Mouse (Mus musculus): Measurements from ENCODE around the gene Tsen2.

Tsen2 gene

DNA sequence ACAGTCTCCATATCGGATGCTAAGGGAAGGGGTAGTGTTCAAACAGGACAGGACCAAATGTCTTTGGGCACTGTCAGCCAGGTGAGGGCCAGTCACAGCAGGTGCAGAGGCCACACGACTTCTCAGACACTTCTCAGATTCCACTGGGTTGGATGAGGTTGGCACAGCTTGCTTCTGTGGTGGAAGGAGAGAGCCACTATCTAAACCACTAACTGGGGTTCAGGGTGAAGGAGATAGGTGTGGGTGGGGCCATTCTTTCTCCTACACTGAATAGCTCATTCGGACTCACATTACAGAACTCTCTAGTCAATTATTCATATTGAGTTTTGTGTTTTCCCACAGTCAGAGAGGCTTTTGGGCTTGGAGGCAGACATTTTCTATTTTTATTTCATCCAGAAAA, 51.2 kb downstream of the Tsen2 start:
- ATAC-seq (ENCODE audit: low TSS enrichment) = no peak

DNA sequence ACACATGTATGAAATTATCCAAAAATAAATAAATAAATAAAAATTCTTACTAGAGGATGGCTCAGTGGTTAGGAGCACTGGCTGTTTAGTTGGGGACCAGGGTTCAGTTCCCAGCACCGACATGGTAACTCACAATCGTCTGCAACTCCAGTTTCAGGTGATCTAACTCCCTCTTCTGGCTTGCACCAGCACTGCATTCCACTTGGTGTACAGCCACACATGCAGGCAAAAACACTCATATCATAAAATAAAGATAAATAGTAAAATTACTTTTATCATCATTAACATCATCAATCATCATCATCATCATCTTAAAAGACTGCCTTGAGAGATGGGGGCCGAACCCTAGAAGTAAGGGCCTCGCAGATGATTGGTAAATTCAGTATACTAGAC, 56.9 kb downstream of the Tsen2 start:
- ATAC-seq (ENCODE audit: low TSS enrichment) = no peak

DNA sequence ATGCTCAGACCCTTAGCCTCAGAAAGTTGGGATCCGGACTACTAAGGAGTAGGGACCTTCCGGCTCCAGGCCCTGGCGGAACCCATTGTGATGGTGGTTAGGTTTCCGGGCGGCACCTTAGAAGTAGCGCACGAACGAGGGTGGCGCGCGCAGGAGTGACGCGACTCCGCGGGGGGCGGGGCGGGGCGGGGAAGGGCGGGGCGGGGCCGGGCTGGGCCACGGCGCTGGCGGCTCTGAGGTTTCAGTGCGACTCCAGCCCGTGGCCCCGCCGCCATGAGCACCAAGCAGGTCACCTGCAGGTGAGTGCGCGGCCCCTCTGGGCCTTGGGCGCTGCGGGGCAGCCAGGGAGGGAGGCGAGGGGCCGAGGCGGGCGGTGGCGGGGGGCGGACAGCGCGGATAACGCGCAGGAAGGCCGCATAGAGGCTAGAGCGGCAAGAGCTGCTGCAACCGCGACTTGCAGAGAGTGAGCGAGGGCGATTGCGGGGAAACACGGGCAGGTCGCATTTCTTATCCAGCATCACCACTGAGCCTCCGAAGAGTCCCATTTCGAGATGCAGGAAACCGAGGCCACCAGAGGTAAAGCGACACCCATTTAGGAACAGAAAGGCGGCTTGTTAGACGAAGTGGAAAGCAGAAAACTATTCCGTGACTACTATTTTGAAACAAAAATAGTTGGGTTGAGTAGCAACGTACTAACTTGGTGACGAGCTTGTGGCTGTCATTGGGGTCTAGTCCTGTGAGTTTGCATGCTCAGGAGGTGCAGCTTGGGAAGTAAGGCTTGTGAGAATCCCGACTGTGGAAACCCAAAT, 57.5 kb downstream of the Tsen2 start, which contains the start of gene Mkrn2:
TSS of gene Mkrn2 (plus strand) at position 188 of the 809 bp plus-strand sequence.
- ATAC-seq (ENCODE audit: low TSS enrichment) = peak; percentile 87

DNA sequence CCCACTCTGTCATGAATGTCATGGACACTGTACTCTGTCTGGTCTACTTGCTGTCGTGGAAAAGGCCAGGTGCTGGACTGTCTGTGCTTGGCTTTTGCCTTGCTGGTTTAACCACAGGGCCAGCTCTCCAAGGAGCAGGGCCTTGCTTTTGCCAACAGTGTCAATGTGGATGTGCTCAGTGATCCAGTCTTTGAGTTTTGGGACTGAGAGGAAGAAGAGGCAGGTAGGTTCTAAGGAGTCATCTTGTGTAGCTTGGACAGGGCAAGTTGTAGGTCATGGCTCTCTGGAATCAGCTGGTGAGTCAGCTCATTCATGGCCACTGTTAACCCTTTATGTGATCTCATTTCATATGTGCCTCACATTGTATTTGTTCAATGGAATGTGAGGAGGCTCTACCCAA, 62.0 kb downstream of the Tsen2 start:
- no peak for ATAC-seq (ENCODE audit: low TSS enrichment)

DNA sequence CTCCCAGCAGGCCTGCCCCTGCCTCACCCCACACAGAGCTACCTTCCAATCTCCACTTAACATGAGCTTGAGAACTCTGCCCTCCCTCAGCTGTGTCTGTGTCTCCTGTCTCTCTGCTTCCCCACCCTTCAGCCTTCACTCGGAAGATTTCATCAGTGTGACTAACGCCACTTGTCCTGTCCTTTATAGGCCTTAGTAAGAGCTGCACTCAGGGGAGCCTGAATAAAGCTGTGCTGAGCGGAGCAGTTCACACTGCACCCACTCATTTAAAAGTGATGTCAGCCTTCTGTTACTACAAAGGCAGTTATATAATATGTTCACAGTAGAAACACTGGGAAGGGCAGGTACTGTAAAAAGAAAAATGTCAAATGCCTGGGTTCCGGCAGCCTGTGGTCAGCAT, 63.0 kb downstream of the Tsen2 start:
- ATAC-seq (ENCODE audit: low TSS enrichment) = peak; percentile 85

DNA sequence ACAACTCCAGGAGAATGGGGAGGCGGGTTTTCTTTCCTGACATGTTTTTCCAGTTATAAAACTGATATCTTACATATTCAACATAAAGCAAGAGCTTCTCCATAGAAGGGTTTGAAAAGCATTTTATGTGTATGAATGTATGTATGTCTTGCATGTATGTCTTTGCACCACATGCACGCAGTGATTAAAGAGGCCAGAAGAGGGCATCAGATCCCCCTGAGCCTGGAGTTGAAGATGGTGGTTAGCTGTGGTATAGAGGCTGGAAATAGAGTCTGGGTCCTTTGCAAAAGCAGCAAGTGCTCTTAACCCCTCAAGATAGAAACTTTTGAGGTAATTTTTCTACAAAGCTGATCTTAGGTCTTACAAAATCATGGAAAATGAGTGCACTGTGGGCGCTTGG, 64.7 kb downstream of the Tsen2 start:
- no peak for ATAC-seq (ENCODE audit: low TSS enrichment)

DNA sequence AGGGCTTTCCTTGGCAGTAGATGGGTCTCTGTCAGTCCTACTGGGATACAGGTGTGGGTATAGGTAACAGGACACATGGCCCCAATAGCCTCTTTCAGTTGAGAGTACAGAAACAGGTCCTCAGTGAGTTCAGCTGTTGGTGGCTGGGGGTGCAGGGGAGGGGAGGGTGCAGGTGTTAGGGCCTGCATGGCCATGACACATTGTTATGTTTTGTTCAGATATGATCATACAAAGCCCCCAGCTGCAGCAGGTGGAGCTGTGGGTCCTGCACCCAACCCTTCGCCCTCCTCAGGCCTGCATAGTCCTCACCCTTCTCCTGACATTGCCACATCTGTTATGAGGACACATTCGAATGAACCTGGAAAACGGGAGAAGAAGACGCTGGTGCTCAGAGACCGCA, 65.8 kb downstream of the Tsen2 start:
- no peak for ATAC-seq (ENCODE audit: low TSS enrichment)

DNA sequence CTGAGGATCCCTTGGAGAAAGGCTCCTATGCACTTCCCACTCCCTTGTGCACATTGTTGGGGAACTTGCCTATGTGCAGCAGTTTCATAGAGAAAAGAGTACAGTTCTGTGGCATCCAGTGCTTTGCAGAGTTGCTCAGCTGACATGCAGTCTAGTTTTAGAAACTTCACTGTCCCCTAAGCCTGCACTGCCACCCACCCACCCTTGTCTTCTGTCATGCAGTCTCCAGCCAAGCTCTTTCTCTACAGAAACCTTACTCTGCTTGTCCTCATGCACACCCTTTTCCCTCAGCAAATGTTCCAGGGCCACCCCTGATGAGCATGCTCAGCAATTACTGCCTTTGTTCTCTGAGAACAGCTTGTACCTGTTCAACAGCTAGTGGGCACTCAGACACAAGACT, 69.3 kb downstream of the Tsen2 start:
- peak; percentile 73 for ATAC-seq (ENCODE audit: low TSS enrichment)

DNA sequence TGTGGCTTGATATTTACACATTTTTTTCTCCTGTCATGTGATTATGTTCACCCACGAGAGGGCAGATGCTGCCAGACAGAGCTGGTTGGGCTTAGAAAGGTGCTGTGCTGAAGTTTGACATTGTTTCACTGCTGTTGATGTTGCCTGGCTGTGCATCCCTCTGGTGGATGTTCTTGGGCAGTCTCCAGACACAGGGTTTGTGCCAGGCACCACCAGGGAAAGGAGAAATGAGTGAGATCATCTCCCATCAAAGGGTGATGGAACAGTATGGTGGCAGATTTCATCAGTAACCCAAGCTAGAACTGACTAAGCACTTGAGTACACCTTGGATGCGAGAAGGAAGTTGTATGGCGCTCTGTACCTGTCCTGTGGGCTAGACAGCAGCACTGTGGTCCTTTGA, 71.5 kb downstream of the Tsen2 start:
- ATAC-seq (ENCODE audit: low TSS enrichment) = no peak

DNA sequence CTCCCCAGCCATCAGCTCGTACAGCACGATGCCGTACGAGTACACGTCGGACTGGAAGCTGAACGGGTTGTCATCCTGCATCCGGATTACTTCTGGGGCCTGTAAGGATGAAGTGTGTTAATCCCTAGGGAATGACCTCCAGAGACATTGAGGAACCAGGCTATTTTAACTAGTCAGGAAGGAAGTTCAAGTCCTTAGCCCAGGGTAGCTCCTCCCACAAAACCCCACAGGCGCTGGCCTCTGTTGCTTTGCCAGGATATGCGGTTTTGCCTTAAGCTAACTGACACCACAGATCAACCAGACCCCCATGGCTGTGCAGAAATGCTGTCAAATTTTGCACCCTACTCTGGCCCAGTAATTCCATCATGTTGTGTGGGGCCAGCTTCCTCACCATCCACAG, 75.4 kb downstream of the Tsen2 start:
- ATAC-seq (ENCODE audit: low TSS enrichment) = no peak; the same call in 1 of the 2 replicates

DNA sequence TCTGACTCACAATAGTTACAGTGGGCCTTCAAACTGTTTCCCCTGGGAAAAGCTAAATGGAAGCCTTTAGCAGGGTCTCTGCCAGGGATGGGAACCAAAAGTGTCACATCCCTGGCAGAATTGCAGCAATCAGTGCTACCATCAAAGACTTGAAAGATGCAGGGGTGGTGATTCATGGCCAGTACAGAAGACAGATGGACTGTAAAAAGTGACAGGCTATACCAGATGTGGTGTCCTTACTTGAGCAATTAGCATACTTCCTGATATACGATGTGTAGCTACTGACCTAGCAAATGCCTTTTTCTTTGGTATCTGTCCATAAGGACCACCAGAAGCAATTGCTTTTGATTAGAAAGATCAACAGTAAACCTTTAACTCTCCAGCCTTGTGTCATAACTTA, 76.5 kb downstream of the Tsen2 start:
- no peak for ATAC-seq (ENCODE audit: low TSS enrichment)

DNA sequence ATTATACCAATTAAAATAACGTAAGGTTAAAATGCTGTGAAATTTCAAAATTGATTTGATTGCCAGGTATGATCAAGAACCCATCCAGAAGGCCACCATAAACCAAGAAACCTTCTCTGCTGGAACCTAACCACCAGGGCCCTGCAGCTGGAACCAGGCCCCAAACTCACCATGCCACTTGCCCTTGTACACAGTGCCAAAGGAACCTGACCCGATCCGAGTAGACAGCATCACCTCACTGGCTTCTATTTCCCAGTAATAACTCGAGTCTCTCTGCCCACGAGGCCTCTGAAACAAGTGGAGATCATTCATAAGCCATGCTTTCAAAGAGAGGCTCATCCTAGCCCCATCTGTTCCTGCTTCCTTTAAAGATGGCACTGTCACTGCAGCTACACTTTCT, 81.7 kb downstream of the Tsen2 start:
- ATAC-seq (ENCODE audit: low TSS enrichment) = no peak

All from frontal cortex, adult (tissue).